Mouse (Mus musculus): Measurements from ENCODE around the gene Parp14. TPM values are rescaled to one million over a fixed set of nuclear protein-coding genes. Genes with fewer than 3 reads are reported as not detected.

Parp14 gene
- total RNA-seq, 2 experiments from 2014 or later, result 9.9 to 16.2 TPM

- intact Hi-C loops (cut with DNase I), result loop anchor here (5.0 kb wide), 1 partner anchor 200 kb away; the partner anchor contains the start of genes Ccdc58 and Fam162a
- DNase-seq, result peak in 1 of 2 experiments; percentile 21
Measured at GRCm38 (mm10) chr16:35871898-35872297, 554 bp upstream of the Parp14 start.

- intact Hi-C loops (cut with DNase I), result loop anchor here (5.0 kb wide), 1 partner anchor 202 kb away; the partner anchor contains the start of genes Ccdc58 and Fam162a
- DNase-seq, result peak in 1 of 2 experiments; percentile 49
Measured at GRCm38 (mm10) chr16:35870581-35871047, 730 bp downstream of the Parp14 start.

GRCm38 (mm10) chr16:35869656-35870055 is 1.7 kb downstream of the Parp14 start:
- intact Hi-C loops (cut with DNase I), result loop anchor here (5.0 kb wide), 1 partner anchor 203 kb away; the partner anchor contains the start of genes Ccdc58 and Fam162a
- DNase-seq, result no peak

- DNase-seq, result peak; percentile 34 to 44
- intact Hi-C loops (cut with DNase I), result no loop called here
Measured at GRCm38 (mm10) chr16:35869126-35869525, 2.2 kb downstream of the Parp14 start.

- intact Hi-C loops (cut with DNase I), result no loop called here
- no peak for DNase-seq
Measured at GRCm38 (mm10) chr16:35867726-35868125, 3.6 kb downstream of the Parp14 start.

- intact Hi-C loops (cut with DNase I), result no loop called here
Measured at GRCm38 (mm10) chr16:35862057-35862456, 9.3 kb downstream of the Parp14 start.

GRCm38 (mm10) chr16:35860236-35860635 is 11.1 kb downstream of the Parp14 start:
- no peak for DNase-seq
- intact Hi-C loops (cut with DNase I), result no loop called here

More at GRCm38 (mm10) chr16:35862057-35862456, 9.3 kb downstream of the Parp14 start:
- peak in 1 of 2 experiments; percentile 26 for DNase-seq

- no peak for DNase-seq
- intact Hi-C loops (cut with DNase I), result no loop called here
Measured at GRCm38 (mm10) chr16:35856766-35857165, 14.6 kb downstream of the Parp14 start.

GRCm38 (mm10) chr16:35855846-35856245 is 15.5 kb downstream of the Parp14 start:
- intact Hi-C loops (cut with DNase I), result no loop called here
- no peak for DNase-seq

GRCm38 (mm10) chr16:35847138-35847537 is 24.2 kb downstream of the Parp14 start:
- DNase-seq, result no peak
- intact Hi-C loops (cut with DNase I), result no loop called here

- peak; percentile 16 to 21 for DNase-seq
- intact Hi-C loops (cut with DNase I), result no loop called here
Measured at GRCm38 (mm10) chr16:35839680-35840079, 31.7 kb downstream of the Parp14 start.

GRCm38 (mm10) chr16:35834653-35835052 is 36.7 kb downstream of the Parp14 start:
- DNase-seq, result no peak
- intact Hi-C loops (cut with DNase I), result no loop called here

GRCm38 (mm10) chr16:35832926-35833325 is 38.4 kb downstream of the Parp14 start:
- intact Hi-C loops (cut with DNase I), result no loop called here

GRCm38 (mm10) chr16:35829999-35830398 is 41.3 kb downstream of the Parp14 start:
- intact Hi-C loops (cut with DNase I), result no loop called here

More at GRCm38 (mm10) chr16:35832926-35833325, 38.4 kb downstream of the Parp14 start:
- DNase-seq, result no peak

GRCm38 (mm10) chr16:35817255-35818089 is 53.9 kb downstream of the Parp14 start:
- intact Hi-C loops (cut with DNase I), result loop anchor here (1.0 to 5.0 kb wide), 4 partner anchors 49 to 499 kb away; partner anchors contain the start of gene Dirc2
- DNase-seq, result peak; percentile 86

More at GRCm38 (mm10) chr16:35829999-35830398, 41.3 kb downstream of the Parp14 start:
- no peak for DNase-seq

GRCm38 (mm10) chr16:35813119-35813518 is 58.2 kb downstream of the Parp14 start:
- DNase-seq, result no peak
- intact Hi-C loops (cut with DNase I), result no loop called here

- intact Hi-C loops (cut with DNase I), result no loop called here
- no peak for DNase-seq
Measured at GRCm38 (mm10) chr16:35808838-35809237, 62.5 kb downstream of the Parp14 start.

GRCm38 (mm10) chr16:35807663-35807992 is 63.7 kb downstream of the Parp14 start:
- intact Hi-C loops (cut with DNase I), result no loop called here
- no peak for DNase-seq

- DNase-seq, result no peak
- intact Hi-C loops (cut with DNase I), result no loop called here
Measured at GRCm38 (mm10) chr16:35806973-35807662, 64.2 kb downstream of the Parp14 start.

GRCm38 (mm10) chr16:35803723-35804122 is 67.6 kb downstream of the Parp14 start:
- no peak for DNase-seq
- intact Hi-C loops (cut with DNase I), result no loop called here

- intact Hi-C loops (cut with DNase I), result no loop called here
- no peak for DNase-seq
Measured at GRCm38 (mm10) chr16:35802163-35802562, 69.2 kb downstream of the Parp14 start.
